Mouse (Mus musculus): ENCODE measurements around the gene Ebf4. TPM values are rescaled to one million over a fixed set of nuclear protein-coding genes. Genes with fewer than 3 reads are reported as not detected.

Ebf4 gene
- total RNA-seq (2014; fragmentation: Nextera tagmentation) (not detected in 2 replicates), total RNA-seq (2017) (not detected in 2 replicates)

- peak; percentile 8; the same call in 1 of the 2 replicates for ATAC-seq (replicated peaks; ENCODE audit: poor library complexity, severe bottlenecking)
Observed at GRCm38 (mm10) chr2:130294936-130295277, at the start of gene Ebf4. Gene Ebf4 (plus strand): TSS chr2:130295169.

- ATAC-seq (replicated peaks; ENCODE audit: poor library complexity, severe bottlenecking): peak; percentile 44; the same call in 1 of the 2 replicates
Observed at GRCm38 (mm10) chr2:130246912-130247311, 48.1 kb upstream of the Ebf4 start.

- no peak for ATAC-seq (replicated peaks; ENCODE audit: poor library complexity, severe bottlenecking)
Observed at GRCm38 (mm10) chr2:130248226-130248625, 46.7 kb upstream of the Ebf4 start.

- ATAC-seq (replicated peaks; ENCODE audit: poor library complexity, severe bottlenecking): no peak
Observed at GRCm38 (mm10) chr2:130256762-130257161, 38.2 kb upstream of the Ebf4 start.

GRCm38 (mm10) chr2:130260822-130261221 lies 34.1 kb upstream of the Ebf4 start:
- no peak for ATAC-seq (replicated peaks; ENCODE audit: poor library complexity, severe bottlenecking)

GRCm38 (mm10) chr2:130261914-130262313 lies 33.1 kb upstream of the Ebf4 start:
- no peak for ATAC-seq (replicated peaks; ENCODE audit: poor library complexity, severe bottlenecking)

- no peak for ATAC-seq (replicated peaks; ENCODE audit: poor library complexity, severe bottlenecking)
Observed at GRCm38 (mm10) chr2:130262398-130262797, 32.6 kb upstream of the Ebf4 start.

- ATAC-seq (replicated peaks; ENCODE audit: poor library complexity, severe bottlenecking): no peak
Observed at GRCm38 (mm10) chr2:130265520-130265919, 29.4 kb upstream of the Ebf4 start.

- no peak for ATAC-seq (replicated peaks; ENCODE audit: poor library complexity, severe bottlenecking)
Observed at GRCm38 (mm10) chr2:130268074-130268473, 26.9 kb upstream of the Ebf4 start.

GRCm38 (mm10) chr2:130273732-130274131 lies 21.2 kb upstream of the Ebf4 start:
- ATAC-seq (replicated peaks; ENCODE audit: poor library complexity, severe bottlenecking): peak; percentile 0; the same call in 1 of the 2 replicates

- ATAC-seq (replicated peaks; ENCODE audit: poor library complexity, severe bottlenecking): peak; percentile 91
Observed at GRCm38 (mm10) chr2:130274149-130274861, 20.7 kb upstream of the Ebf4 start, which contains the start of gene Nop56. Gene Nop56 (plus strand): TSS chr2:130274430.

- no peak for ATAC-seq (replicated peaks; ENCODE audit: poor library complexity, severe bottlenecking)
Observed at GRCm38 (mm10) chr2:130274862-130275261, 20.1 kb upstream of the Ebf4 start.

GRCm38 (mm10) chr2:130275649-130276048 lies 19.3 kb upstream of the Ebf4 start:
- ATAC-seq (replicated peaks; ENCODE audit: poor library complexity, severe bottlenecking): peak; percentile 34

- ATAC-seq (replicated peaks; ENCODE audit: poor library complexity, severe bottlenecking): no peak
Observed at GRCm38 (mm10) chr2:130279600-130280091, 15.3 kb upstream of the Ebf4 start.

- no peak for ATAC-seq (replicated peaks; ENCODE audit: poor library complexity, severe bottlenecking)
Observed at GRCm38 (mm10) chr2:130280224-130280623, 14.7 kb upstream of the Ebf4 start.

- no peak for ATAC-seq (replicated peaks; ENCODE audit: poor library complexity, severe bottlenecking)
Observed at GRCm38 (mm10) chr2:130280818-130281217, 14.2 kb upstream of the Ebf4 start.

- ATAC-seq (replicated peaks; ENCODE audit: poor library complexity, severe bottlenecking): peak; percentile 87
Observed at GRCm38 (mm10) chr2:130283854-130284654, 10.9 kb upstream of the Ebf4 start, which contains the start of gene Idh3b. Gene Idh3b (minus strand): TSS chr2:130284547.

GRCm38 (mm10) chr2:130289086-130289485 lies 5.9 kb upstream of the Ebf4 start:
- ATAC-seq (replicated peaks; ENCODE audit: poor library complexity, severe bottlenecking): no peak

GRCm38 (mm10) chr2:130291434-130291833 lies 3.5 kb upstream of the Ebf4 start:
- peak; percentile 62 for ATAC-seq (replicated peaks; ENCODE audit: poor library complexity, severe bottlenecking)

GRCm38 (mm10) chr2:130293009-130293408 lies 2.0 kb upstream of the Ebf4 start:
- no peak for ATAC-seq (replicated peaks; ENCODE audit: poor library complexity, severe bottlenecking)

GRCm38 (mm10) chr2:130293486-130293885 lies 1.5 kb upstream of the Ebf4 start:
- ATAC-seq (replicated peaks; ENCODE audit: poor library complexity, severe bottlenecking): peak; percentile 62
